Mouse (Mus musculus) layer of hippocampus, adult 9-10 months (tissue): ENCODE results near the gene Fyb2.
A peak's percentile ranks its signal among the peaks of the same experiment; 100 is the strongest.

ENCODE experiments used
- DNase-seq: peaks from one replicate; pipeline ENCODE4 v3.0.0; 2022; ENCODE audit warnings: low spot score

Gene Fyb2

DNA sequence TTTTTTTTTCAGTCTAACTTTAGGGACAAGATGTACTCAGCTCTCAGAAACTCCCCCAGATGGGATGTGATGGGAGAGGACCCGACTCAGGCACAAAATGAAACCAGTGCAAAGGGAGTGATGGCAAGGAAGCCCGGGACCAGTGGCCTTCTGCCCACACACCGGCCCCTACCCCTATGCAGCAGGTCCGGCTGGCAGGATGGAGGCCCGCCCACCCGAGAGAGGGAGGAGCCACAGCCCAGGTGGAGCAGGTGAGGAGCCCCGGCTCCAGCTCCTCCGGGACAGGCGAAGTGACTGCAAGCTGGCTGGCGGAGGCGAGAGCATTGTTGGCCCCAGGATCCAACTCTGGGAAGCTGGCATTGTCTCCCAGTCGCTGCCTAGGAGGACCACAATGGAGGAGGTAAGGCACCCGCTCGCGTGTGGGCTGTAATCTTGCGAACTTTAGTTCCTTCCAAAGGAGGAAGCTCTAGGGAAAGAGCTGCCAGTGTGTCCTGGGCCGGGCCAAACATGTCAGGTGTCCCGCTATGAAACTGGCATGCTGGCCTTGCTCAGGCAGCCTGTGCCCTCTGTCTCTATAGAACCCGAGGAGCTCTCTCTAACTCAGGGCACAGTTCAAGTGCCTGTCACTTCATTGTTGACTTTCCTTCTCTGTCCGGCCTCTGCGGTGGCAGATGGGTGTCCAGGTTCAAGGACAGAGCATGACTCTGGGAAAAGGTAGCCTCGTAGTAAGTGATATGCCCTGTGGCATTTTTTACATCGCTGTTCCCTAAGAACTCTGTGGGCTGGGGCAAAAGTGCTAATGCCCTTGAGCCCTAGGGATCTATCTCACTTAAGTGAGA, at the start of gene Fyb2:
Fyb2 (plus strand) TSS at position 166 of the 839 bp plus-strand sequence.
- no peak for DNase-seq

DNA sequence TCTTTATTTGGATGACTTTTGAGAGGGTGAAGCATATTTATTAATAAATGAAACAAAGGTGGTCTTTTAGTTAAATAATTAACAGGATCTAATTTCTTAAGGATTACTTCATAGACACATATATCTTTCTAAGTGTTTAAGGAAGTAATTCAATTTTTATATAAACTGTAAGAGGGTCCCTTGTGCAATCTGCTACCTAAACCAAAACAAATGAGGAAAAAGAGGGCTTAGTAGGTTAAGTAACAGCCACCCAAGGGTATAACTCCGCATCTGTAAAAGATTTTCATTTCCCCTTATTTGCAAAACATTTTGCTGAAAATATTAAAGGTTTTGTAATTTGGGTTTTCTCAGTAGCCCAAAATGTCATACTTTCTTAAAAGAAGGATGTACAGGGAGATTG, 48.9 kb upstream of the Fyb2 start:
- DNase-seq: no peak

DNA sequence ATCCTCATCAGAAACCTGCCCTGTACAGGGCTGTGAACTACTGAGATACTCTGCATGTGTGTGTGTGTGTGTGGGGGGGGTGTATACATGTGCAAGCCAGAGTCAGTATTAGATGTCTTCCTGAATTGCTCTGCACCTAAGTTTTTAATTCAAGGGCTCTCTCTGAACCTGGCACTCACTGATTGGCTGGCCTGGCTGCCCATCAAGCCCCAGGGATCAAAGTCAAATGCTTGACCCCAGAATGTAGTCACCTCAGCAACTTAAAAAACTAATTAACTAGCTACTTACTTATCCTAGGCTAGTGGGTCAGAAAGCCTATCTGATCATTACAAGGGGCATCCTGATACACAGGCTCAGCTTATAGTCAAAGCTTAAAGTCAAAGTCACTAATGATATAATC, 43.7 kb upstream of the Fyb2 start:
- no peak for DNase-seq

DNA sequence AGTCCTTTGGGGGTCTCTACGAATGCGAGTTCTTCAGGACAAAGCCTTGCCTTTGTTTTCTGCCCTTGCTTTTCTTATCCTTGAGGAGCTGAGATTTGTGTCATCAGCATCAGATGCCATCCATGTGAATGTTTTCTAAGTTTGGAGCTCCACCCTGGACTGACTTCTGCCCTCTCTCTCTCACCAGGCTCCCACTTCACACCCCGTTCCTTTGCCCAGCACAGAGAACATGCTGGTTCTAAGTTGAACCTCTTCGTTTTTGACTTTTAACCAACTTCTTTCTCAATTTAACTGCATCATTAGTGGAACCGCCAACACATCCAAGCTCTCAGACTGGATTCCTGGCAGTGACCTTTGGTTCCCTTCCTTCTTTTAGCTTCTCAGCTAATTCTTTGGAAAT, 43.1 kb upstream of the Fyb2 start:
- no peak for DNase-seq

DNA sequence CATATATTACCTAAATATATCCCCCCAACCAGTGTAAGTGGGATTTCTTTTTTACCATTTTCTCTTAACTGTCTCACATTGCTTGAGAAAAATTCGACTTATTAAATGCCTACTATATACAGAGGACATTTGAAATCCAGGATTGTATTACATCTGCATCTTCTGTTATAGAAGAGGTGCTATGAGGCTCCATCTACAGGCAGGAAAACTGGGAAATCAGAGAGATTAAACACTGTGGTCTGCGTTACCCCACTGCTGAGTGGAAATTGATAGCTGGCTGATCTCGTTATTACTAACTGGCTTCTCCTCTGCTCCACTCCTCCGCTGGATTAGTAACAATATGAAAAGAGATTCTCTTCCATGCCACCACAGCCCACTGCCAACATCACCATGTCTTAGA, 37.4 kb upstream of the Fyb2 start:
- no peak for DNase-seq

DNA sequence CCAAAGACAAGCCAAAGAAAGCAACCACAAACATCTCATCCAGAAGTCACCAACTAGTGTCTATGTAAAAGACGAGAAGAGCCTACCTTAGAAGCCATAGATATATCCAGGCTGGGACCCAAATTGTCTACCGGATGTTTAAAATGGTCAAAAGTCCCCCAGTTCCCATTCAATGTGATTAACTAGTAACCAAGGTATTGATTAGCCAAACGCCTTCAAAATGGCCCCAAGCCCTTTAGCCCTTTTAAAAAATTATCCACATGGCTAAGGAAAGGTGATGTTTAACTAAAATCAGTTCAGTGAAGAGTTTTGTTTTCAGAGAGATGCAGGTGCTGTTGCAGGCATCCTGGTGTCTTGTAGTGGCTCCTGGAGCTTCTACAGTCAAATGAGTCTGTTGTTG, 36.9 kb upstream of the Fyb2 start, which contains the start of gene C8a:
C8a (minus strand) TSS at position 76 of the 400 bp plus-strand sequence.
- DNase-seq: no peak

DNA sequence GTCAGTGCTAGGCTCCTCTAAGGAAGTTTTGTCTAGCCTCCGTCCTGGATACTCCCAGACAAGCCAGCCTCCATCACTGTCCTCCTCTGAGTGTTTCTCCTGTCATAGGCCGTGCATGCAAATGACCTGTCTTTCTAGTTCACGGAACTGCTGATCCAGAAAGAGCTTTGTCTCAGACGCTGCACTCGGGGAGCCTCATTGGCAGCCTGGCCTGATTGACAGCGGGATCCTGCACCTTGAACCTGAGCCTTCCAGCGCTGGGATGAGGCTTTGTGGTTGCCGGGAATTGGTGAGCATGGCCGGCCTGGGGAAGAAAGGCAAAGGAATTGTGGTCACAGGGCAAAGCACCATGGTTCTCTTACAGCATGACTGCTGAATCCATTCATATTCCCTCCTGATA, 25.8 kb upstream of the Fyb2 start:
- no peak for DNase-seq

DNA sequence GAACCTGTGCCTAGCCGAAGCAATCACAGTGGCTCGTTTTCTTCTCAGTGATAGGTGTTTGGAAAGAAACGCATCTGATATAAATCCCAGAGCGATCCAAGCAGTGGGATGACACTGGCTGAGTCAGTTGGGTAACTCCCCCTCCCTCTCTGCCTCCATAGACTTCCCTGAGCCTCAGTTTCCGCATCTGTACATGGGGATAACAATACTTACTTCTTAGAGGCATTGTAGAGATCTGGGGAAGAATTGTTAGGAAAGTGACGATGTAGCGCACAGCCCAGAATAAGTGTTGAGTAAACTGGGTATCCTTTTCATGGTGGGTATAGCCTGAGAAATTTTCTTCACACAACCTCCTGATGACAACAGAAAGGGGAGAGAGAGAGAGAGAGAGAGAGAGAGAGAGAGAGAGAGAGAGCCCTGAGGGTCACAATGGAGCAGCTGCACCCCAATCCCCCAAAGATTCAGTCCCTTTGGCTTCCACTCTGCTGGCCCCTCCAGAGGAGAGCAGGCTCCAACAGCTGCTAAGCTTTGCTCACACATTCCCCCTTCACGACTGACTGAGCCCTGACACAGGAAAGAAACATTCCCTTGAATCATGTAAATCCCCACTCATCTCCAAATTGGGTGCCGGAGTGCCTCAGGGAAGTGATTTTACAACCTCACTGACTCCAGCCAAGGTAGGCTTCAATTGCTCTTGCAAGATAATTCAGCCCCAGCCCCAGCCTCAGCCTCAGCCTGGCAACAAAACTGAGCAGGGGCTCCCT, 24.6 kb upstream of the Fyb2 start:
- DNase-seq: no peak

DNA sequence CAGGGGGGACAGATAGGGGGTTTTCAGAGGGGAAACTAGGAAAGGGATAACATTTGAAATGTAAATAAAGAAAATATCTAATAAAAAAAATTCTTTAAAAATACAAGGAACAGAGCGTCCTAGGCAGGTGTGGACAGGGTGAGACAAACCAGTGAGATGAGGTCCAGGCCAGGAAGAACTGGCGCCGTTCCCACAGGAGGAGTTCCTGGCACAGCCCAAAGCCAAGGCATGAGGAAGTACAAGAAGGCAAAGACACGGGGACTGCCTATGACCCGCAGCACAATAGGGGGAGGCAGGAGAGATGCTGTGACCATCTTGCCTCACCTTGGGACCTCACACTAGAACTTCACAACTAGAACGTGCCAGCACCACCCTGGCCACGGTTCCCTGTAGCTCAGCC, 21.5 kb upstream of the Fyb2 start:
- no peak for DNase-seq

DNA sequence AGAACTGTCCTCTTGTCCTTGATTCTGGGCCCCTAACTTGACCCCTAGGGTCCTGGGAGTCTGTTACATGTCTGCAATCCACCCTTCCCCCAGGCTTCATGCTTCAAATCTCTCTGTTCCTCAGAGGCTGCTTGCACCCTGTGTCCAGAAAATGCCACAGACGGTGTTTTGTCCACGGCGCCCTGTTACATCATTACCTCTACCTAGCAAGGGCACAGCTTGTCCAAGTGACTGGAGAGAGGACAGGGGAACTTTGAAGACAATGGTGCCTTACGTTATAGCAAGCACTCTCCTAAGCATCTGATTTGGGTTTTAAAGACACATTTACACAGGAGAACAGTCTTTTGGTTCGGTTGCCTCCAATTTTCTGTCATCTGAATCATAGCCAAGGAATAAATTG, 19.7 kb upstream of the Fyb2 start:
- no peak for DNase-seq

DNA sequence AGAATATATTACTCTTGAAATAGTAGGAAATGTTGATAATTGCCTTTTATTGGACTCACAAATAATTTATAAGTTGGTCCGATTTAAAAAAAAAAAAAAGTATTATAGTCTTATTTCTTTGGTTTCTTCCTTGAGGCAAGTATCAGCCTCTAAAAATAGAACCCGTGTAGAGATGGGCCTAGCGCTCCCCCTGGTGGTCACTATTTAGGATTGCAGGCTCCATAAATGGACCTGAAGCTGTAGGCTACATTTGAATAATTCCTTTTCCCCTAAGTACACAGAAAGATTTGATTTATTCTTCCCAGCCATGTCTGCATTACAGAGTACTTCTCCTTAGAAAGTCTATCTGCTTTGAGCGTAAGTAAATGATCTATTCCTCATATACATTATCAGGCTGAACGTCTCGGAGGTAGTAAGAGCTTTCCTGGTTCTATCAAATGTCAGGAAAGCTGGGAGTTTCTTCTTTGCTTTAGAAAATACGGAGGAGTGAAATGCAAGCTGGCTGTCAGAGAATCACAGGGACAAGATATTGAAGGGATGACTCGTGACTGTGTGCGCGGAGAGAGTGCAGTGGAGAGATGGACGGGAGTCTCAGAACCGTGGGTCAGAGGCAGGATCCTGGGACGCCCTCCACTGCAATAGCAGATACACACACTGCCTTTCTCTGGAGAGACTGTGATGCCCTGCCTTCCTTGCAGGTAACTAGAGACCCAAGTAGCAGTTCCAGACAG, 19.1 kb upstream of the Fyb2 start:
- DNase-seq: peak; percentile 67

DNA sequence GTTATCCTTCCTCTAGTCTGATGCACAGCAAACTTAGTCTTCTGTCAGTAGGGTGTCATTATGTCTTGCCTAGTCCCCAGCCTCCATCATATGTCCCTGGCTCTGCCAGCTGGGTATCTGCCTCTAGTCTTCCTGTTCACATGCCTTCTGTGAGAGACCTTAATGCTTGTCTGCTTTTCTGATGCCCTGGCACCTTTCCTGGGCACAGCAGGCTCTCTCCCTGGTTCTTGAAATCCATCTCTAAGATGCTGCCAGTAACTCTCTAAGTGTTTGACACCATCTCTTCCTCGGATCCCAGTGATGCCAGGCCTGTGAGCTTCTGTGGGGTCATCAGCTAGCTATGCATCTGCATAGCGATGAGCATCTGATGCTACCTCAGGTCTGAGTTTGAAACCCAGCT, 10.4 kb upstream of the Fyb2 start:
- DNase-seq: no peak

DNA sequence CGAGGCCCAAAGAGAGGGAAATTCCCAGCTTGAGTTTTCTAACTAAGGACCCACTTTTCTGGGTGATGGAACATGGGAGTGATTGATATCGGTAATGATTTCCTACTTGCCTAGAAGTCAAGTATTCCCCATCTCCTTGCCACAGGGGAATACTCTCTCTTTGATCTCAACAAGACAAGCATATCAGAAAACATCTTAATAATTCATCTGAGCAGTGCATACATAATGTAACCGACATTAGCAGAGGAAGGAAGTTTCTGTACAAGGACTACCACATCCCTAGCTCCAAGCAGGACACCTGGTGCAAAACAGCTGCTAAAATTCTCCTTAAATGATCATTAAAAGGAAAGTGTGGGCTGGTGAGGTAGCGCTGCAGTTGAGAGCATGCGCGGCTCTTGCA, 8.2 kb upstream of the Fyb2 start:
- DNase-seq: no peak

DNA sequence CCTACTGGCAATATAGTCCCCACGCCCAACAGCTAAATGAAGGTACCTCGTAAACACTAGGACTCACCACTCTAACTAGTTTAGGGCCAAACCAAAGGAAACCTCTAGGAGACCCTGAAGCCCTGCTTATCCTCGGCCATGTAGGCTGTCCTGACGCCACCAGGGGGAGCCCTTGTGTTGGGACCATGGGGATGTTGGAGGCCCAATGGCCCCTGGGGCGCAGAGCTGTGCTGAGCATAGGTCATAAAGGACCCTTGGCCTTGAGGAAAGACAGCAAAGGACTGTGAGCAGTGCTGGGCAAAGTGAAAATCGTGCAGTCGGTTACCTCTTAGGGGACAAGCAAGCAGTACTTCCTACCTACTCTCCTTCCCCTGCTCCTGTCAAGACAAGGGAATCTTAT, 1.6 kb upstream of the Fyb2 start:
- DNase-seq: no peak

DNA sequence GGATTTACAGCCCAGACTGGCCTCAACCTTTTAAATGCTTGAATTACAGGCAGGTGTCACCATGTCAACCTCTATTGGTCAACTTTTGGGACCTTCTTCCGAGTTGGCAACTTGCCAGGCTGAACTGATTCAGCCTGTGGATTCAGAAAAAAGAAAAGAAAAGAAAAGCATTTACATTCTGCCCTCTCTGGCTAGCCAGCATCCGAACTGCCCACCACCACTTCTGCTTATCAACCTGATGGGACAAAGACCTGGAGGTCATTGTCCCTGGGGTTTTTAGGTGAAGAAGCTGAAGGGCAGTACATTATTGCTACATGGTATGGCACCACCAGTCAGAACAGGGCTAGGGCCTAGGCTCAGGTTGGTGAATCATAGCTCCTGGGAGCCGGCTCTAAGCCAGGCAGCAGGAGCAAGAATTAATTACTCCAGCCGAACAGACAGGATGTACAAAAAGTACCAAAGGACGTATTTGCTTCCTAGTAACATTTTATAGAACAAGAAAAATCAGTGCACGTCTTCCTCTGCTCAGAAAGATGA, 1.5 kb downstream of the Fyb2 start:
- no peak for DNase-seq

DNA sequence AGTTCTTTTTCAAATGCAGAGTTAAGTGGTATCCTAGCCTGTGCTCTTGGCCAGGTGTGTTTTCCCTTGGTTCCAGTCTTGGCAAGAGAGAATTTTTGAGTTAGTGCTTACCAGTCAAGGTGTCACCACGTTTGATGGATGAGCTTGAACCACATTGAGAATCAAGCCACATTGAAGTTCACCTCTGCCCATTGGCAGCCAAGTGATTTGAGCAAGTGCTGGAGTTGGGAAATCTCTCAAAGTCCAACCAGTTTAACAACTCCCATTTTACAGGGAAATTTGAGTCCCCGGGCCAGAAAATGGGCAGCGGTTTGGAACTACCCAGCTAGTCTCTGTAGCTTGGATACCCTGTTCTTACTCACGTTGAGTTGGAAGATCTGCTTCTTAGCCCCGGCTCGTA, 4.8 kb downstream of the Fyb2 start:
- DNase-seq: no peak

DNA sequence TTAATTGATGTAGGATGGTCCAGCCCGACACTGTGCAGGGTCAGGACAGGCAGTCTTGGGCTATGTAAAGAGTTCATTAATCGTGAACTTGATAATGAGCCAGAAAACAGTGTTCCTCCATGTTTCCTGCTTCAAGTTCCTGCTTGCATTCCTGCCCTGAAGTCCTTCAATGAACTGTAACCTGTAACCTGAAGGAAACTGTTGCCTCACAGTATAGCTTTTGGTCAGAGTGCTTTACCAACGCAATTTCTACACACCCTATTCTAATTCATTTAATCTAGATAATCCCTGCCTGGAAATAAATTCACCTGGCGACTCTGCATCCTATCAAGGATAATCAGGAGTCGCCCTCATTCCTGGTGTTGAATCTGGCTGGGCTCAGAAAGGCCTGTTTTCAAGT, 12.1 kb downstream of the Fyb2 start:
- DNase-seq: no peak

DNA sequence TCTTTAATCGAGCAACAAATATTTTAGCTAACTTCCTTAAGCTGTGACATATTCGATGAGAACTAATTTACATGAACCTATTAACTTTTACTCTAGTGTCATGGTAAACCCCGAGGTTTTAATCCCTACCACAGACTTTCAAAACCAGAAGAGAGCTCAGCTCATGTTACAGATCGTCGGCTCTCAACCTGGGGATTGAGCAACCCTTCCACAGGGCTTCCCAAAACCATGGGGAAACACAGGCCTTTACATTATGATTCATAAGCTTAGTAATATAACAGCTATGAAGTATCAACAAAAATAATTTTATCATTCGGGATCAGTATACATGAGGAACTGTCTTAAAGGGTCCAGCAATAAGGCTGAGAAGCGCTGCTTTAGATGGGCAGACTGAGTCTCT, 15.9 kb downstream of the Fyb2 start:
- no peak for DNase-seq

DNA sequence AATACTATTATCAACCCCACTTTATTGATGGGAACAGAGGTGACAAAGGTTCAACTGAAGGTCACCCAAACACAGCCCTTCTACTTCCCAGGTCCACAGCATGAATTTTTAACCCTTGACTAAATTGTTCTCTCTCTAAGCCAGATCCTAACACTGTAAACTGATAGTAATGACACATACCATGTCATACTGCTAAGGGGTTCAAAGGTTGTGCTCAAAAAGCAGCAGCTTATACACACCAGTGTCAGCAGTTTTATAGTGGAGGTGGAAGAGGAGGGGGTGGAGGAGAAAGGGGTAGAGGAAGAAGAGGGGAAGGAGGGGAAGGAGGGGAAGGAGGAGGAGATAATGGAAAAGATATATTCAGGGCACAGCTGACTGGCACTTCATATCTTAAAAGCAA, 20.4 kb downstream of the Fyb2 start:
- DNase-seq: no peak

DNA sequence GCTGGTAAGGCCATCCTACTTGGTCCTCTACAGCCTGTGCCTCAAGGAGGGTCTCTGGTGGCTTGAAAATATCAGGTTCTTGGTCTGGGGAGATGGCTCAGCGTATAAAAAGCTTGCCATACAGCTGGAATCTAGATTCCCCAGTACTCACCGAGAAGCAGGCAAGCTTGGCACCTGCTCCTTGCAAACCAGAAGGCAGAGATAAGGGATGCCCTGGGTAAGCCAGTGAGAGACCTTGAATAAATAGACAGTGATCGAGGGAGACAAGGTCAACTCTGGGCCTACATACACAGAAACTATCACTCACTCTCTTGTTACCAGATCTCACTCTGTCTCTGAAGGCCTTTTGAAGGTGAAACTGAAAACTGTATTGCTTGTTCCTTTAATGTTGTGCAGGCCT, 21.7 kb downstream of the Fyb2 start:
- DNase-seq: no peak

DNA sequence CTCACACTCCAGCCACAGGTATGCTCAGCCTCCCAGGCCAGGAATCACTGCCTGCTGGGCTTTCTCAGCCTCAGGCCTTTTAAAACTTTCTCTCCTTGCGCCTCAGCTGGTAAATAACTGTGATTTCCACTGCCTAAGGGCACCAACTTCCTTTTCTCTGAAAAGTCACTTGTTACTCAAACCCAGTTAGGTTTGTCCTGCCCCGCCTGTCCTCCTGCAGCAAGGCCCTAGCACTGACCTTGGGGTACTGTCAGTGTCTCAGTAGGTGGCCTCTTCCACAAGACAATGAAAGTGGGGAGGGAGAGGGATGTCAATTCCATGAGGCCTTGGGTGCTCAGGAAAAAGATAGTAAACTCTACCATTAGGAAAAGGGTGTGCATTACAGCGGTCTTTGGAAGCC, 22.2 kb downstream of the Fyb2 start:
- no peak for DNase-seq

DNA sequence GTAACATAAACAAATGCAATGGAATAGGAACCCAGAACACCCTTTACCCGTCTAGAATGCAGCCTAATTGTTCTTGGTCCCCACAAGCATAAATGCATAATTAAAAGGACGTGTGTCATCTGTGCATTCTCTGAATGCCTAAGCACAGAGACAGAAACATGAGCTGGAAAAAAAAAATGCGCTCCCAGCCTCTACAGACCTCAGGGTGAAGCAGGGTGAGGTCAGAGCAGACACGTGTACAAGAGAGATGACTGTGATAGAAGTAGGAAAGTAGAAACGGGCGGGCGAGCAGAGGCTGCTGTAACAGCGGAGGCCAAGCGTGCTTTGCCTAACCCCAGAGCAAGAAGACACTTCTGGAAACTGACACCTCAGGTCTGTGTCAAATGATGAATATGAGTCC, 22.8 kb downstream of the Fyb2 start:
- no peak for DNase-seq

DNA sequence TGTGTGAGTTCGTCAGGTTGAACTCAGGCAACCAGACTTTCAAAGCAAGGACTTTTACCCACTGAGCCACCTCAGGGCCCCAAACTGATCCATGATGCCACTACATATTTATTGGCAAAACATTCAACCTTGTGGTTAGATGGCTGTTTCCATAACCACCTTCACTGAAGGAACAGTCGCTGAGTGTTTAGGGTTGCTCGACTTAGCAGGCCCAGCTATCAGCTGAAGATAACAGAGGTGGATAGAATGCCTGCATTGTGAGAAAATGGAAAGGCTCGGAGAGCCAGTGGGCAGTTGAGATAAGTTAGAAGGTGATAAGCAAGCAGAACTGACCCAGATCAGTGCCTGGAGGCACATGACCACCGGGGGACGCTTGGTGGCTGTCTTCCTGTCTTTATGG, 26.3 kb downstream of the Fyb2 start:
- no peak for DNase-seq
